Mouse (Mus musculus): ENCODE results near the gene Adarb2. TPM values are rescaled to one million over a fixed set of nuclear protein-coding genes. Genes with fewer than 3 reads are reported as not detected.

The Adarb2 gene
- polyA plus RNA-seq, 1 experiment, result 10.0 TPM

- TF ChIP-seq POLR2A (IDR thresholded peaks at IDR 0.05; ENCODE audit: borderline replicate concordance, insufficient read depth, low read length) (no peak), CTCF (IDR thresholded peaks at IDR 0.05; ENCODE audit: borderline replicate concordance, insufficient read depth, low read depth, low read length) (no peak)
- no peak overlapping the region for H3K27ac ChIP-seq (ENCODE audit: insufficient read depth, low read length)
- no peaks in the 10 kb centered on the region for H3K27me3 ChIP-seq (ENCODE audit: control insufficient read depth, insufficient read depth, low read length)
- DNase-seq, result no peak
- WGBS, result 69% methylated on average over 14 of the region's 14 CpGs
- H3K4me1 ChIP-seq (ENCODE audit: control insufficient read depth, insufficient read depth, low read length), result no peaks in the 10 kb centered on the region
- H3K4me3 ChIP-seq (replicated peaks; ENCODE audit: insufficient read depth, low read depth, low read length), result no peak overlapping the region
These were observed 410.1 kb downstream of the Adarb2 start for GRCm38 (mm10) chr13:8612618-8613391.

- TF ChIP-seq CTCF (IDR thresholded peaks at IDR 0.05; ENCODE audit: borderline replicate concordance, insufficient read depth, low read depth, low read length), result no peak
- TF ChIP-seq POLR2A (IDR thresholded peaks at IDR 0.05; ENCODE audit: borderline replicate concordance, insufficient read depth, low read length), result no peak
- Histone ChIP-seq H3K4me3 (replicated peaks; ENCODE audit: insufficient read depth, low read depth, low read length) (no peak overlapping the region), H3K4me1 (ENCODE audit: control insufficient read depth, insufficient read depth, low read length) (no peaks in the 10 kb centered on the region), H3K27me3 (ENCODE audit: control insufficient read depth, insufficient read depth, low read length) (no peaks in the 10 kb centered on the region), H3K27ac (ENCODE audit: insufficient read depth, low read length) (no peak overlapping the region)
- 98% methylated on average over 1 of the region's 1 CpGs for WGBS
- DNase-seq, result no peak
These were observed 414.0 kb downstream of the Adarb2 start for GRCm38 (mm10) chr13:8616685-8617084.

GRCm38 (mm10) chr13:8622263-8622662 lies 419.6 kb downstream of the Adarb2 start:
- no peaks in the 10 kb centered on the region for H3K27me3 ChIP-seq (ENCODE audit: control insufficient read depth, insufficient read depth, low read length)
- WGBS, result 83% methylated on average over 2 of the region's 2 CpGs
- DNase-seq, result no peak
- no peaks in the 10 kb centered on the region for H3K4me1 ChIP-seq (ENCODE audit: control insufficient read depth, insufficient read depth, low read length)
- H3K27ac ChIP-seq (ENCODE audit: insufficient read depth, low read length), result no peak overlapping the region
- TF ChIP-seq POLR2A (IDR thresholded peaks at IDR 0.05; ENCODE audit: borderline replicate concordance, insufficient read depth, low read length) (no peak), CTCF (IDR thresholded peaks at IDR 0.05; ENCODE audit: borderline replicate concordance, insufficient read depth, low read depth, low read length) (no peak)
- no peak overlapping the region for H3K4me3 ChIP-seq (replicated peaks; ENCODE audit: insufficient read depth, low read depth, low read length)

GRCm38 (mm10) chr13:8629565-8629964 lies 426.9 kb downstream of the Adarb2 start:
- 61% methylated on average over 6 of the region's 6 CpGs for WGBS
- Histone ChIP-seq H3K4me3 (replicated peaks; ENCODE audit: insufficient read depth, low read depth, low read length) (no peak overlapping the region), H3K4me1 (ENCODE audit: control insufficient read depth, insufficient read depth, low read length) (no peaks in the 10 kb centered on the region), H3K27me3 (ENCODE audit: control insufficient read depth, insufficient read depth, low read length) (no peaks in the 10 kb centered on the region), H3K27ac (ENCODE audit: insufficient read depth, low read length) (no peak overlapping the region)
- peak in 1 of 2 experiments; percentile 8 for DNase-seq
- no peak for TF ChIP-seq CTCF (IDR thresholded peaks at IDR 0.05; ENCODE audit: borderline replicate concordance, insufficient read depth, low read depth, low read length)

- H3K27me3 ChIP-seq (ENCODE audit: control insufficient read depth, insufficient read depth, low read length), result no peaks in the 10 kb centered on the region
- no peak overlapping the region for H3K4me3 ChIP-seq (replicated peaks; ENCODE audit: insufficient read depth, low read depth, low read length)
- 96% methylated on average over 1 of the region's 1 CpGs for WGBS
- no peak for TF ChIP-seq CTCF (IDR thresholded peaks at IDR 0.05; ENCODE audit: borderline replicate concordance, insufficient read depth, low read depth, low read length)
- no peak for TF ChIP-seq POLR2A (IDR thresholded peaks at IDR 0.05; ENCODE audit: borderline replicate concordance, insufficient read depth, low read length)
- H3K27ac ChIP-seq (ENCODE audit: insufficient read depth, low read length), result no peak overlapping the region
- no peaks in the 10 kb centered on the region for H3K4me1 ChIP-seq (ENCODE audit: control insufficient read depth, insufficient read depth, low read length)
- no peak for DNase-seq
These were observed 429.0 kb downstream of the Adarb2 start for GRCm38 (mm10) chr13:8631618-8632017.

GRCm38 (mm10) chr13:8632072-8632471 lies 429.4 kb downstream of the Adarb2 start:
- Histone ChIP-seq H3K27ac (ENCODE audit: insufficient read depth, low read length) (no peak overlapping the region), H3K4me1 (ENCODE audit: control insufficient read depth, insufficient read depth, low read length) (no peaks in the 10 kb centered on the region), H3K4me3 (replicated peaks; ENCODE audit: insufficient read depth, low read depth, low read length) (no peak overlapping the region), H3K27me3 (ENCODE audit: control insufficient read depth, insufficient read depth, low read length) (no peaks in the 10 kb centered on the region)
- TF ChIP-seq POLR2A (IDR thresholded peaks at IDR 0.05; ENCODE audit: borderline replicate concordance, insufficient read depth, low read length) (no peak), CTCF (IDR thresholded peaks at IDR 0.05; ENCODE audit: borderline replicate concordance, insufficient read depth, low read depth, low read length) (no peak)
- no peak for DNase-seq
- WGBS, result 83% methylated on average over 5 of the region's 5 CpGs

GRCm38 (mm10) chr13:8633385-8634337 lies 431.0 kb downstream of the Adarb2 start:
- Histone ChIP-seq H3K27me3 (ENCODE audit: control insufficient read depth, insufficient read depth, low read length) (no peaks in the 10 kb centered on the region), H3K4me1 (ENCODE audit: control insufficient read depth, insufficient read depth, low read length) (no peaks in the 10 kb centered on the region), H3K27ac (ENCODE audit: insufficient read depth, low read length) (no peak overlapping the region), H3K4me3 (replicated peaks; ENCODE audit: insufficient read depth, low read depth, low read length) (no peak overlapping the region)
- 68% methylated on average over 5 of the region's 5 CpGs for WGBS
- TF ChIP-seq CTCF (IDR thresholded peaks at IDR 0.05; ENCODE audit: borderline replicate concordance, insufficient read depth, low read depth, low read length), result no peak
- TF ChIP-seq POLR2A (IDR thresholded peaks at IDR 0.05; ENCODE audit: borderline replicate concordance, insufficient read depth, low read length), result no peak
- DNase-seq, result no peak
